Mouse (Mus musculus) MEL (cell line): Measurements from ENCODE around the gene Slc18a2. TPM values are rescaled to one million over a fixed set of nuclear protein-coding genes. Genes with fewer than 3 reads are reported as not detected.

Experiments
- DNase-seq: peaks from one replicate; pipeline ENCODE4 v3.0.0; 2011; ENCODE audit warnings: low read depth, low spot score
- H3K27ac ChIP-seq: 2 replicates; pipeline ENCODE4 v1.5.1; 2012; ENCODE audit warnings: low read depth, mild to moderate bottlenecking, control low read depth, low read length, moderate library complexity; ENCODE audit not compliant: control insufficient read depth
- H3K27me3 ChIP-seq, 2 experiments: fragments of 150-350 bp in 1 of 2; sonication (generic) in 1 of 2; 2 replicates each; pipeline ENCODE4 v1.6.1; 2012; ENCODE audit warnings: low read length in 2 of 2, mild to moderate bottlenecking in 2 of 2, improper control_type of control experiment in 1 of 2, moderate library complexity in 1 of 2; ENCODE audit not compliant: insufficient read depth in 2 of 2, control insufficient read depth in 1 of 2
- H3K36me3 ChIP-seq, 2 experiments: 2 replicates each; pipeline ENCODE4 v1.6.1; 2012 to 2014; ENCODE audit warnings: low read length in 2 of 2, improper control_type of control experiment in 1 of 2, inconsistent platforms in 1 of 2, mild to moderate bottlenecking in 1 of 2; ENCODE audit not compliant: insufficient read depth in 2 of 2, control insufficient read depth in 1 of 2
- H3K4me1 ChIP-seq, 2 experiments: fragments of 150-350 bp in 1 of 2; sonication (generic) in 1 of 2; 2 replicates each; pipeline ENCODE4 v1.6.1; 2012; ENCODE audit warnings: low read length in 2 of 2, improper control_type of control experiment in 1 of 2, mild to moderate bottlenecking in 1 of 2; ENCODE audit not compliant: insufficient read depth in 2 of 2, control insufficient read depth in 1 of 2
- H3K4me3 ChIP-seq, 2 experiments: fragments of 150-350 bp in 1 of 2; sonication (generic) in 1 of 2; 2 replicates each; pipeline ENCODE4 v1.5.1; 2012; ENCODE audit warnings: low read depth in 2 of 2, low read length in 2 of 2, mild to moderate bottlenecking in 2 of 2, moderate library complexity in 2 of 2, control low read depth in 1 of 2, improper control_type of control experiment in 1 of 2; ENCODE audit not compliant: control insufficient read depth in 1 of 2, insufficient read depth in 1 of 2
- H3K79me2 ChIP-seq: 2 replicates; pipeline ENCODE4 v1.6.1; 2012; ENCODE audit warnings: mild to moderate bottlenecking, low read length, moderate library complexity; ENCODE audit not compliant: control insufficient read depth, poor library complexity, insufficient read depth
- H3K9ac ChIP-seq: 2 replicates; pipeline ENCODE4 v1.6.1; 2012; ENCODE audit warnings: low read depth, mild to moderate bottlenecking, control low read depth, low read length, moderate library complexity; ENCODE audit not compliant: control insufficient read depth, poor library complexity, severe bottlenecking
- H3K9me3 ChIP-seq: fragments of 150-350 bp; sonication (generic); replicated peaks from 2 replicates; pipeline ENCODE4 v1.6.1; 2012; ENCODE audit warnings: mild to moderate bottlenecking, low read length, improper control_type of control experiment, moderate library complexity; ENCODE audit not compliant: insufficient read depth
- CHD2 ChIP-seq: IDR thresholded peaks from 2 replicates; pipeline ENCODE4 v1.6.1; 2011; ENCODE audit warnings: low read length, improper control_type of control experiment
- E2F4 ChIP-seq: IDR thresholded peaks from 2 replicates; pipeline ENCODE4 v1.6.1; 2011; ENCODE audit warnings: low read depth, low read length, improper control_type of control experiment, borderline replicate concordance
- ELF1 ChIP-seq: IDR thresholded peaks from 2 replicates; pipeline ENCODE4 v1.6.1; 2014; ENCODE audit warnings: low read depth, mild to moderate bottlenecking, inconsistent platforms, low read length, improper control_type of control experiment, moderate library complexity
- GABPA ChIP-seq: IDR thresholded peaks from 2 replicates; pipeline ENCODE4 v1.6.1; 2012; ENCODE audit warnings: low read depth, mild to moderate bottlenecking, inconsistent platforms, low read length, improper control_type of control experiment, moderate library complexity
- MAFK ChIP-seq: IDR thresholded peaks from 2 replicates; pipeline ENCODE4 v1.6.1; 2011; ENCODE audit warnings: low read depth, mild to moderate bottlenecking, low read length, improper control_type of control experiment, borderline replicate concordance
- MAX ChIP-seq: IDR thresholded peaks from 2 replicates; pipeline ENCODE4 v1.6.1; 2011; ENCODE audit warnings: low read length, improper control_type of control experiment
- MEF2A ChIP-seq: IDR thresholded peaks from 2 replicates; pipeline ENCODE4 v1.6.1; 2014; ENCODE audit warnings: low read depth, mild to moderate bottlenecking, inconsistent platforms, low read length, improper control_type of control experiment; ENCODE audit not compliant: poor library complexity, insufficient replicate concordance, severe bottlenecking; ENCODE audit errors: extremely low read depth
- MXI1 ChIP-seq: IDR thresholded peaks from 2 replicates; pipeline ENCODE4 v1.6.1; 2011; ENCODE audit warnings: mild to moderate bottlenecking, low read depth, low read length, improper control_type of control experiment
- MYB ChIP-seq: IDR thresholded peaks from 2 replicates; pipeline ENCODE4 v1.6.1; 2011; ENCODE audit warnings: mild to moderate bottlenecking, low read depth, low read length, improper control_type of control experiment
- POLR2AphosphoS2 ChIP-seq: IDR thresholded peaks from 2 replicates; pipeline ENCODE4 v1.6.1; 2011; ENCODE audit warnings: low read length, improper control_type of control experiment
- SIN3A ChIP-seq: IDR thresholded peaks from 2 replicates; pipeline ENCODE4 v1.6.1; 2012; ENCODE audit warnings: low read length, improper control_type of control experiment, inconsistent platforms
- TAL1 ChIP-seq: IDR thresholded peaks from 2 replicates; pipeline ENCODE4 v1.6.1; 2012; ENCODE audit warnings: mild to moderate bottlenecking, inconsistent platforms, low read length, moderate library complexity, mixed read lengths
- TBP ChIP-seq: IDR thresholded peaks from 2 replicates; pipeline ENCODE4 v1.8.0; 2011; ENCODE audit warnings: low read depth, low read length, improper control_type of control experiment
- TCF12 ChIP-seq: IDR thresholded peaks from 2 replicates; pipeline ENCODE4 v1.6.1; 2014; ENCODE audit warnings: low read depth, mild to moderate bottlenecking, inconsistent platforms, low read length, improper control_type of control experiment, moderate library complexity
- UBTF ChIP-seq: IDR thresholded peaks from 2 replicates; pipeline ENCODE4 v1.6.1; 2012; ENCODE audit warnings: low read depth, mild to moderate bottlenecking, inconsistent platforms, low read length, improper control_type of control experiment, moderate library complexity, borderline replicate concordance; ENCODE audit not compliant: insufficient read depth
- USF2 ChIP-seq, 2 experiments: IDR thresholded peaks; 2 replicates each; pipeline ENCODE4 v1.6.1; 2011 to 2012; ENCODE audit warnings: improper control_type of control experiment in 2 of 2, low read length in 2 of 2, borderline replicate concordance in 1 of 2, inconsistent platforms in 1 of 2, low read depth in 1 of 2, mild to moderate bottlenecking in 1 of 2; ENCODE audit not compliant: insufficient read depth in 1 of 2
- ZC3H11A ChIP-seq: IDR thresholded peaks from 2 replicates; pipeline ENCODE4 v1.6.1; 2012; ENCODE audit warnings: low read depth, mild to moderate bottlenecking, inconsistent platforms, low read length, improper control_type of control experiment
- ZKSCAN1 ChIP-seq: IDR thresholded peaks from 2 replicates; pipeline ENCODE4 v1.6.1; 2012; ENCODE audit warnings: low read depth, mild to moderate bottlenecking, inconsistent platforms, low read length, improper control_type of control experiment, moderate library complexity
- ZMIZ1 ChIP-seq: IDR thresholded peaks from 2 replicates; pipeline ENCODE4 v1.6.1; 2012; ENCODE audit warnings: low read depth, mild to moderate bottlenecking, inconsistent platforms, low read length, improper control_type of control experiment, moderate library complexity
- ZNF384 ChIP-seq: IDR thresholded peaks from 2 replicates; pipeline ENCODE4 v1.6.1; 2012; ENCODE audit warnings: low read depth, mild to moderate bottlenecking, inconsistent platforms, low read length, improper control_type of control experiment
- polyA plus RNA-seq, 2 experiments: library from polyadenylated mRNA; stranded (reverse) in 1 of 2; unstranded in 1 of 2; fragments of >175 nt in 1 of 2; fragments of >200 nt in 1 of 2; gene quantifications; 2 replicates each; pipeline versions ENCODE4 v1.2.1 to v1.2.4; 2012; ENCODE audit warnings: low replicate concordance in 2 of 2, low read depth in 1 of 2; ENCODE audit not compliant: insufficient read length in 2 of 2, insufficient read depth in 1 of 2, missing spikeins in 1 of 2
- total RNA-seq: library from RNA; depleted of rRNA; stranded (reverse); fragments of 300-350 nt; gene quantifications from 2 replicates; pipeline ENCODE4 v1.2.3, GENCODE M21; 2012

Slc18a2 gene
- total and polyA plus RNA-seq, 3 experiments, result 1.5 to 4.2 TPM; not detected in 1

DNA sequence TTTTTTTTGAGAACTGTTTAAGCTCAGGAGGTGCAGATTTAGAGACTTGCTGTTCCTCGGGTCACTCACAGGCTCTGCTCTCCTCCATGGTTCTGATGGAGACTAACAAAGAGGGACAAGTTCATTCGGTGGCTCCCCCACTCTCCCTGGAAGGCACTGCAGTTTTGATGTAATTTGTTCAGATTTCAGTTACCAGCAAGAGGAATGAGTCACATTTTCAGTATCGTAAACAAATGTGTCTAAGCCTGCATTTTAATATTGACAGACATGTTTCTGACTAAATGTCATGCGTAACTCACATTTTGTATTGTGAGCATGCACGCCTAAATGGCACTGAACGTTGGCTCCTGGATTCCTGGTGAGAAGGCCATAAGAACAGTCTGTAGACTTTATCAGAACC is 5.2 kb downstream of the Slc18a2 start:
- no peak overlapping the region for H3K27ac ChIP-seq
- H3K4me1 ChIP-seq, result peaks cover 0 to 10% of the 10 kb centered on the region in 2 experiments; a peak in 3 of 4 replicates
- no peak overlapping the region for H3K4me3 ChIP-seq
- TF ChIP-seq ZKSCAN1 (no peak), MYB (no peak)
- H3K27me3 ChIP-seq, result no peaks in the 10 kb centered on the region
- no peak for DNase-seq
- no peaks in the 10 kb centered on the region for H3K9me3 ChIP-seq
- H3K9ac ChIP-seq, result no peak overlapping the region
- peaks cover 0 to 8% of the 10 kb centered on the region in 2 experiments; a peak in 2 of 4 replicates for H3K36me3 ChIP-seq
- H3K79me2 ChIP-seq, result no peaks in the 10 kb centered on the region

DNA sequence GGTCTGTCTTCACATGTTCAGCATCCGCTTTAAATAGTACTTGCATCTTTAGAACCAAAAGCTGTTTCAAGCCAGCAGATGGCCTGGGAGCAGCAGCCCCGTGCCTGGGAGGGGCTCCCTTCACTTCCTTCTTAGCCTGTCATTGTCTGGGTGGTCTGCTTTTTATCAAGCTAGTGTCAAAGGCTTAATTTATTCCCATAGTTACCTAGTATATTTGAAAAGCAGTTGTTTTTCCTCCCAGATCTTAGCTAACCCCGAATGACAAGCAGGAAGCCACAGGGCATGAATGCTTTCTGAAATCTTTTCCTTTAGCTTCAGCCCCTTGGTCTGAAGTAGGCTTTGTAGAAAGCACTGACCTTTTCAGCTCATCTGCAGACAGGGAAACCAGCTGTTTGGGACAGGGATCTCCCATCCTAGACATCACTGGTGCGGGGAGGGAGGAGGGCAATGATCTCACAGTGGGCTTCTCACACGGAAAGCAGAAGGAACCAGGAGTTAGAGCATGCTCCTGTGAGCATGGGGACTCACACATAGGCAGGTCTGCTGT is 6.8 kb downstream of the Slc18a2 start:
- Histone ChIP-seq H3K4me1 (no peaks in the 10 kb centered on the region), H3K9me3 (no peaks in the 10 kb centered on the region), H3K9ac (no peak overlapping the region), H3K36me3 (no peaks in the 10 kb centered on the region), H3K27me3 (no peaks in the 10 kb centered on the region), H3K79me2 (no peaks in the 10 kb centered on the region)
- no peak for DNase-seq
- TF ChIP-seq UBTF (no peak), CHD2 (no peak), ZMIZ1 (no peak), E2F4 (no peak), USF2 (IDR thresholded peaks at IDR 0.05; ENCODE audit: borderline replicate concordance in 1 of 2, insufficient read depth in 1 of 2, low read depth in 1 of 2, low read length in 2 of 2) (no peak), MAFK (no peak), SIN3A (no peak), TAL1 (no peak), ZC3H11A (no peak), MAX (no peak), TCF12 (no peak), ZKSCAN1 (no peak), MXI1 (no peak)
- TF ChIP-seq, all 39 proteins: peak for 0
- no peak overlapping the region for H3K27ac ChIP-seq
- H3K4me3 ChIP-seq, result no peak overlapping the region

DNA sequence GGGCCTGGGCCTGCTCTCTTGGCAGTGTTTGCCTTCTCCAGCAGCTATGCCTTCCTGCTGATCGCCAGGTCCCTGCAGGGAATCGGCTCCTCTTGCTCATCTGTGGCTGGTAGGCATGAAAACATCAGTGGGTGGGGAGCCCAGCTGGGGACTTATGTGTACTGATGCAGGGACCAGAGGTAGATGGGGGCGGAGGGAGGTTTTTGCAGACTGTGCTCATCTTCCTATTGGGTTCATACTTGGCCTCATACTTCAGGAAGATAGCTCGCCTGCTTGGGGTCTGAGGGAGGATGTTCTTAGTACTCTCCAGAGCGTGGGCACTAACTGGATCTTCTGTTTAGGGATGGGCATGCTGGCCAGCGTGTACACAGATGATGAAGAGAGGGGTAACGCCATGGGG is 12.5 kb downstream of the Slc18a2 start:
- Histone ChIP-seq H3K36me3 (no peaks in the 10 kb centered on the region), H3K9ac (no peak overlapping the region), H3K4me3 (no peak overlapping the region), H3K27ac (no peak overlapping the region), H3K27me3 (no peaks in the 10 kb centered on the region), H3K4me1 (no peaks in the 10 kb centered on the region), H3K79me2 (no peaks in the 10 kb centered on the region), H3K9me3 (no peaks in the 10 kb centered on the region)
- TF ChIP-seq MAX, result no peak
- TF ChIP-seq UBTF, result no peak
- no peak for TF ChIP-seq MEF2A
- no peak for TF ChIP-seq ELF1
- no peak for TF ChIP-seq MAFK
- TF ChIP-seq POLR2AphosphoS2, result no peak
- no peak for TF ChIP-seq GABPA
- no peak for TF ChIP-seq TBP
- TF ChIP-seq USF2 (IDR thresholded peaks at IDR 0.05; ENCODE audit: borderline replicate concordance in 1 of 2, insufficient read depth in 1 of 2, low read depth in 1 of 2, low read length in 2 of 2), result no peak
- TF ChIP-seq ZNF384, result no peak
- no peak for DNase-seq
